Mouse (Mus musculus): Measurements from ENCODE around the gene Irs2.

DNA sequence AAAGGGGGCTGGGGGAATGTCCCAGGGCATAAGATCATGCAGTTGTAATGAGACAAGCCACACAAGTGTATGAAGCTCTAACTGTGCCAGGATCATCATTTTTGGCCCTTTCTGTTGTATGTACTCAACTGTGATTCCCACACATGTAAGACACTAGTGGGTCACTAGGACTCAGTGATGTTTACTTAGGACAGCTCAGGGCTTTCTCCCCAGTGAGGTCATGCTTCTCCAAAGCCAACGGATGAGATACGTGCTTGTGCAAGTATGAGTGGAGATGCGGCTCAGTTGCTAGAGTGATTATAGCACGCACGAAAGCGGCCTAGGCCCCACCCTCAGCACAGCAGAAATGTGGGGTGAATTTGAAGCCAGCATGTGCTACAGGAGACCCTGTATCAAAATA is 27.4 kb downstream of the Irs2 start:
- TF ChIP-seq CTCF (IDR thresholded peaks at IDR 0.05; ENCODE audit: low read depth, low read length): no peak
- TF ChIP-seq POLR2A (IDR thresholded peaks at IDR 0.05; ENCODE audit: extremely low read depth, insufficient read depth, low read length): no peak
